Mouse (Mus musculus) CD4-positive, CD25-positive, alpha-beta regulatory T cell, adult 2 months (primary cell): ENCODE measurements around the gene Slc6a20b.

Experiments
- DNase-seq: peaks from one replicate; pipeline ENCODE4 v3.0.0-alpha.2; 2012; ENCODE audit warnings: low read depth, low spot score

The Slc6a20b gene

GRCm38 (mm10) chr9:123595194-123595593, 37.2 kb downstream of the Slc6a20b start:
- no peak for DNase-seq

GRCm38 (mm10) chr9:123589240-123589910, 43.0 kb downstream of the Slc6a20b start:
- DNase-seq = no peak

- DNase-seq = no peak
Observed at GRCm38 (mm10) chr9:123577360-123578192, 54.8 kb downstream of the Slc6a20b start.

- no peak for DNase-seq
Observed at GRCm38 (mm10) chr9:123554599-123554998, 77.8 kb downstream of the Slc6a20b start.
